Mouse (Mus musculus) thymus, adult 2 months (tissue): ENCODE results near the gene Bpifb2. TPM values are rescaled to one million over a fixed set of nuclear protein-coding genes. Genes with fewer than 3 reads are reported as not detected.

ENCODE experiments used
- DNase-seq: peaks from one replicate; pipeline ENCODE4 v3.0.0; 2021
- H3K27ac ChIP-seq: fragments of 200-500 bp; 2 replicates; pipeline ENCODE4 v1.5.1; 2012; ENCODE audit warnings: low read length, control low read depth; ENCODE audit not compliant: control insufficient read depth, insufficient read depth
- H3K27me3 ChIP-seq: fragments of 200-500 bp; 2 replicates; pipeline ENCODE4 v1.6.1; 2012; ENCODE audit warnings: mild to moderate bottlenecking, low read length, moderate library complexity, mixed read lengths; ENCODE audit not compliant: control insufficient read depth, insufficient read depth
- H3K36me3 ChIP-seq: fragments of 200-500 bp; 2 replicates; pipeline ENCODE4 v1.6.1; 2012; ENCODE audit warnings: mild to moderate bottlenecking, low read length, moderate library complexity; ENCODE audit not compliant: control insufficient read depth, insufficient read depth
- H3K4me1 ChIP-seq: fragments of 200-500 bp; replicated peaks from 2 replicates; pipeline ENCODE4 v1.6.1; 2012; ENCODE audit warnings: low read length; ENCODE audit not compliant: control insufficient read depth, insufficient read depth
- H3K4me3 ChIP-seq: fragments of 200-500 bp; 2 replicates; pipeline ENCODE4 v1.5.1; 2012; ENCODE audit warnings: mild to moderate bottlenecking, low read length, control low read depth, moderate library complexity; ENCODE audit not compliant: control insufficient read depth, insufficient read depth
- CTCF ChIP-seq: fragments of 200-500 bp; IDR thresholded peaks from 2 replicates; pipeline ENCODE4 v1.5.1; 2012; ENCODE audit warnings: mild to moderate bottlenecking, control low read depth, low read length, moderate library complexity, borderline replicate concordance; ENCODE audit not compliant: control insufficient read depth, poor library complexity, insufficient read depth; ENCODE audit errors: extremely low read depth
- POLR2A ChIP-seq: fragments of 200-500 bp; IDR thresholded peaks from 2 replicates; pipeline ENCODE4 v1.6.1; 2012; ENCODE audit warnings: mild to moderate bottlenecking, low read length, control low read depth, moderate library complexity; ENCODE audit not compliant: control insufficient read depth, poor library complexity, insufficient read depth; ENCODE audit errors: extremely low read depth
- WGBS: fragments of 180-500 bp; shearing (Covaris S2); methylation state at CpG from one replicate; pipeline ENCODE4 v1.1.7; 2018; 5-methylcytosine and 5-hydroxymethylcytosine counted together
- polyA plus RNA-seq: library from polyadenylated mRNA; depleted of rRNA; stranded (reverse); fragments of >200 nt; gene quantifications from 2 replicates; pipeline ENCODE4 v1.2.3, GENCODE M21; 2012; rRNA removed

Gene Bpifb2
- polyA plus RNA-seq, 1 experiment: 0.73 TPM

GRCm38 (mm10) chr2:153944567-153944966, 69.7 kb downstream of the Bpifb2 start:
- DNase-seq: no peak
- WGBS: 83% methylated on average over 8 of the region's 8 CpGs
- Histone ChIP-seq H3K27ac (no peak overlapping the region), H3K27me3 (no peaks in the 10 kb centered on the region), H3K4me3 (no peak overlapping the region), H3K4me1 (no peaks in the 10 kb centered on the region), H3K36me3 (no peaks in the 10 kb centered on the region)
- no peak for TF ChIP-seq POLR2A
- no peak for TF ChIP-seq CTCF

Other genes with a start within 250 kb of the Bpifb2 start
- gene Commd7, start 242.3 kb upstream of the Bpifb2 start, polyA plus RNA-seq: 22.0 and 22.4 TPM in 2 replicates
- 4.4 and 4.7 TPM in 2 replicates for gene Dnmt3b, start 225.6 kb upstream of the Bpifb2 start, polyA plus RNA-seq
- gene Dnmt3c, start 178.4 kb upstream of the Bpifb2 start, polyA plus RNA-seq: not detected in 2 replicates
- gene Mapre1, start 133.8 kb upstream of the Bpifb2 start, polyA plus RNA-seq: 14.6 and 15.5 TPM in 2 replicates
- 1.8 and 1.9 TPM in 2 replicates for gene Efcab8, start 95.1 kb upstream of the Bpifb2 start, polyA plus RNA-seq
- gene Sun5, start 4.0 kb upstream of the Bpifb2 start, polyA plus RNA-seq: not detected in 2 replicates
- 0.23 and 0.27 TPM in 2 replicates for gene Bpifb6, start 25.3 kb downstream of the Bpifb2 start, polyA plus RNA-seq
- gene Bpifb3, start 43.2 kb downstream of the Bpifb2 start, polyA plus RNA-seq: 0.59 and 0.89 TPM in 2 replicates
- 0.13 and 0.29 TPM in 2 replicates for gene Bpifb4, start 63.2 kb downstream of the Bpifb2 start, polyA plus RNA-seq
- not detected in 2 replicates for gene Bpifa6, start 99.9 kb downstream of the Bpifb2 start, polyA plus RNA-seq
- gene Bpifa2, start 133.2 kb downstream of the Bpifb2 start, polyA plus RNA-seq: 0.22 TPM in 1 of 2 replicates, not detected in the other